Mouse (Mus musculus) adrenal gland, postnatal 10 days (tissue): Measurements from ENCODE around the gene Dcakd. TPM values are rescaled to one million over a fixed set of nuclear protein-coding genes. Genes with fewer than 3 reads are reported as not detected.

Experiments
- DNase-seq: peaks from one replicate; pipeline ENCODE4 v3.0.0; 2021; ENCODE audit warnings: mixed read lengths
- total RNA-seq, 2 experiments: library from RNA; stranded (reverse); gene quantifications; 2 replicates each; pipeline ENCODE4 v1.2.3; 2021

Gene Dcakd
- total RNA-seq, 2 experiments from 2014 or later, result 65.6 to 74.8 TPM

- no peak for DNase-seq
These were observed 21.7 kb downstream of the Dcakd start for GRCm38 (mm10) chr11:103006286-103007000.

GRCm38 (mm10) chr11:103005254-103005981, 22.7 kb downstream of the Dcakd start:
- no peak for DNase-seq

- no peak for DNase-seq
These were observed 23.3 kb downstream of the Dcakd start for GRCm38 (mm10) chr11:103004852-103005251.

GRCm38 (mm10) chr11:103003210-103003609, 24.9 kb downstream of the Dcakd start:
- peak; percentile 72 for DNase-seq

GRCm38 (mm10) chr11:103001063-103001462, 27.1 kb downstream of the Dcakd start:
- DNase-seq, result no peak

- DNase-seq, result no peak
These were observed 28.0 kb downstream of the Dcakd start for GRCm38 (mm10) chr11:103000111-103000510.

DNA sequence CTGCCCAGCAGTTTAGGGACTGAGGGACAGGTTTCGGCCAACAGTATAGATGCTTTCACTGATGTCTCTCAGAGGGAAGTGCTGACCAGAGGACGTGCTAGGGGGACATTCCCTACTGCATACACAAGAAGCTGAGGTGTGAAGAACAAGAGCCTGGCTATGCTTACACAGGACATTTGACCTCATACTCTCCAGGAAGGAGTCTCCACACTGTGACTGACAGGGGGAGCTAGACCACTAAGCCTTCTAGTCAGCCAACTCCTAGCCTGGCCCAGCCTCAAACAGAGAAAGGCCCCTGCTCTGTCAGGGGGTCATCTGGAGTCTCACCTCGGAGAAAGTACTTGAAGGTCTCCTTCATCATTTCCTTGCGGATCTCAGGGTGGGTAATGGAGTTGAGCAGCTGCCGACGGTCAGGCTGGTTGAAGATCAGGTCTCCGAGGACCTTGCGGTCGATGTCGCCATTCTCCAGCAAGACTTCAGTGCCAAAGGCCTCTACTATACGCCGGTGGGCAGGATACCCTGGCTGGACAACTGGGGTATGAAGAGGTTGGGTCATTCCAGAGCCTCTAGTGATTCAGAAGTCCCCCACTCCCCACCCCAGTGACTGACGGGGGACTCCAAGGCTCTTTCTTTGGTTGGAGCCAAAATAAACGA, 28.7 kb downstream of the Dcakd start:
- no peak for DNase-seq

GRCm38 (mm10) chr11:102998577-102999316, 29.4 kb downstream of the Dcakd start:
- DNase-seq, result peak; percentile 39

GRCm38 (mm10) chr11:102998254-102998576, 29.9 kb downstream of the Dcakd start:
- DNase-seq, result no peak

DNA sequence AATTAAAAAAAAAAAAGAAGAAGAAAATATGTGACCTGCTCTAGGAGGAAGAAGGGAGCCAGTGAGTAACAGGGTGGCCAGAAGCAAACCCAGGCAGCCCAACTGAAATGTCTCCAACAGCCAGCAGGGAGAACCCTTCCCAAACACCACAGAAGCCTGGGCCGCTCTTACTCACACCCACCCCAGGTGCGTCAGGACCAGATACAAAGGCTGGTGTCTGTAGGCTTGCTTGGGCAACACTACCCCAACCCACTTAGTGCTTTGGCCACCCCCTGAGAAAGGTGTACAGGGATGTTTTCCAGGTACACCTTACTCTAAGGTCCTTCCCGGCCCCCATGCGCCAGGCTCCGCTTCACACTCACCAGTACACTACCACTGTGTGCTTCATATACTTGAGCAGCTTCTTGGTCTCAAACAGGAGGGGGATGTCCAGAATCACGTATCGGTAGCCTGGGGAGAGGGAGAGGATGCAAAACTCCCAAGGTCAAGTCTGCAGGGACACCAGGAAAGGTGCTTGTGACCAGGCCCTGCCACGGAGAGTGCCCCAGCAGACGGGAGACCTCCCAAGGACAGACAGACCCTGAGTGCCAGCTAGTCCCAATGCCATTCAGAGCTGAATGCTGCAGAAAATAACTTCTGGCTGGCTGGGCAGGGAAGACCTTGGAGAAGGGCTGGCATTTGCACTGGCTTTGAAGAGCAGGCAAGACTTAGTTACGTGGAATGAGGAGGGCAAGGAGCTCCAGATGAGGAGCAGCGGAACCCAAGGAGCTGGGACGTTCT, 31.0 kb downstream of the Dcakd start:
- DNase-seq, result peak; percentile 65

DNA sequence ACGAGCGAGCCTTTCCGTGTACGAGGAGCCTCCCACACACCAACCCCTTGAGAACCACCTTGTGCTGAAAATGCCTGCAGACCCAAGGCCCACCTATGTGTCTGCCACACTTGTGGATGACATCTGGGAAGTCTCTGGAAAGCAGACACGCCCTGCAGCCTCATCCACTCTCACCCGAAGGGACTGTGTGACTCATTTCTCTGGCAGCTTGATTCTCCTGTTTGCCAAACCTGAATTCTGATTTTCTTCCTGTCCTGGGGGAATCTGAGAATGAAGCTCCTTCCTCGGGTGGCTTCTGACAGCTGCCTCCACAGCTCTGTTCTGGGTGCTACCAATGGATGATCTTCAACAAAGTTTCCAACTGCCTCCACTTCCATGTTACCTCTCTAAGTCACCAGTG, 31.7 kb downstream of the Dcakd start:
- DNase-seq, result no peak

GRCm38 (mm10) chr11:102994952-102995351, 33.2 kb downstream of the Dcakd start:
- DNase-seq, result no peak

DNA sequence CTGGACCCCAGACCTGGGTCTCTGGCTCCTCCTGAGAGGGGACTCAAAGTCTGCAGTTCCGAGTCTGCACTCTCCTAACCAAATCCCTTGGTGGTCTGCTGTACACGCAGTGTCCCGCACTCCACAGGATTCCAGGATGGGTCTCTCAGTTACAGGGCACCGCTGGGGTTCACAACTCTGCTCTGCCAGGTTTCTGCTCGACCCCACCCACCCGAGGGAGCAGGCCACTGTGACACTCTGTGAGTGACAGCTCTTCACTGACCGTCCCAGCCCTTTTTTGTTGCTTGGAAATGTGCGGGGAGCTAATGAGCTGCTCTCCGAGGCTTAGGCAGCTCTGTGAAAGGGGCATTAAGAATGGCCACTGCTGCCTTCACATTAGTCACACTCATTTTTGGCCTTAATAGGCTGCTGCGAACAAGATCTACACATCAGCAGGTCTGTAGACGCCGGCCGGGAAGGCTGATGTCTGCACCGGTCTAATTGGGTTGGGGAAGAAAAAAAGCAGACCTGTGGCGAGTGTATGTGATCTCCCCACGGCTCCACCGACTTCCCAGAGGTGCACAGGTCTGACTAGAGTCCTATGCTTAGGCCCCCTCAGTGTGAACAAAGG, 34.6 kb downstream of the Dcakd start:
- DNase-seq, result no peak

DNA sequence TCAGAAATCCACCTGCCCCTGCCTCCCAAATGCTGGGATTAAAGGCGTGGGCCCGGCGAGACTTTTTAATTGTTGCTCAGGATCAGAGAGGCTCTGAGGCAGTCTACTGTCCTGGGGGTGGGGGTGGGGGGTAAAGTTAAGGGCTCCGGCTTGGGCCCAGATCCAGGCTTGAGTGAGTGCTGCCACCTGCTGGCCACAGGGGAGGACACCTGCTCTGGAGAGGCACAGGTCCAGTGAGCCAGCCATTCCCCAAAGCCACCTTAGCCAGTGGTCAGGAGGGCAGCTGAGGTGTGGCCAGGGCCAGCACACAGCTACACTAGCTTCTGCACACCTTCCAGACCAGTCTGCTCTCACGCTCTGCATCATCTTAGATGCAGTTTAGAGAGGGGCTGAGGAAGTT, 35.2 kb downstream of the Dcakd start:
- DNase-seq, result peak; percentile 89

- no peak for DNase-seq
These were observed 36.5 kb downstream of the Dcakd start for GRCm38 (mm10) chr11:102991681-102992080.

GRCm38 (mm10) chr11:102990152-102990663, 37.9 kb downstream of the Dcakd start:
- peak; percentile 77 for DNase-seq

GRCm38 (mm10) chr11:102989641-102990151, 38.4 kb downstream of the Dcakd start:
- DNase-seq, result no peak

DNA sequence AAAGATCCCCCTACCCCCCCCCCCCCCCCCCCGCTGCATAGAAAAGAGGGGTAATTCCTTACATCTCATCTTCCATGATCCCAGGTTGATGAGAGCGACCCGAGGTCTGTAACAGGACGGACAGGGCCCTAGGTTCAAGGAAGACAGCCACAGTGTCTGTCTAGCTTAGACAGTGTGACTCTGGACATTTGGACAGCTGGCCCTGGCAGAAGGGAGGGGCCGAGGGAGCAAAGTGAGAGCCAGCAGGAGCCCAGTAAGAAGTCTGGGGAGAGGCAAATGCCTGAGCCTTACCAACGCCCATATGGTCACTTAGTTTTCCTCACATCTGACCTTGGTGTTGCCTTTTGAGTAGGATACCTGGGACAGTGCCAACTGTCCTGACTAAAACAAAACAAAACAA, 43.0 kb downstream of the Dcakd start:
- no peak for DNase-seq

GRCm38 (mm10) chr11:102984615-102985014, 43.5 kb downstream of the Dcakd start:
- no peak for DNase-seq

GRCm38 (mm10) chr11:102984086-102984485, 44.0 kb downstream of the Dcakd start:
- no peak for DNase-seq
